Mouse (Mus musculus) MEL (cell line): ENCODE data around the gene Nrtn.

Source experiments
- EP300 ChIP-seq, 2 experiments: IDR thresholded peaks; 2 replicates each; pipeline ENCODE4 v1.6.1; 2011; ENCODE audit warnings: improper control_type of control experiment in 2 of 2, low read length in 2 of 2, low read depth in 1 of 2, mild to moderate bottlenecking in 1 of 2
- POLR2A ChIP-seq, 2 experiments: IDR thresholded peaks; 2 replicates each; pipeline ENCODE4 v1.6.1; 2011 to 2012; ENCODE audit warnings: low read length in 2 of 2, mild to moderate bottlenecking in 2 of 2, control low read depth in 1 of 2, improper control_type of control experiment in 1 of 2, low read depth in 1 of 2, moderate library complexity in 1 of 2; ENCODE audit not compliant: control insufficient read depth in 1 of 2, insufficient read depth in 1 of 2, poor library complexity in 1 of 2

DNA sequence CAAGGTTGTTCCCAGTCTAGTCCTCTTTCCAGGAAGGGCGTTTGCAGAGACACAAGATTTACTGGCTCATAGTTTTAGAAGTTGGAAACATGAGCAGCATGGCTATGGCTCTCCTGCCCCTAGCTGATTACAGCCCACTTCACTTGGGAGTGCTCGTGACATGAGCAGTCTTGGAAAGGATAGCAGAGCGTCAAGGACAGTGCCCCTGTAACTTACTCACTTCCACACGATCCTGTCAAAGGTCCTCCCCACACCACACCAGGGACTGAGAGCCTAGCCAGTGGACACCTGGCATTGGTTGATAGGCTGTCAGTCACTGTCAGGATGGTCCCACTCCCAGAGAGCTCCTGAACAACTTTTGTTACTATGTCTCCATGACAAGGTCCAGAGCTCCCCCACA lies 54.3 kb downstream of the Nrtn start:
- TF ChIP-seq POLR2A (IDR thresholded peaks at IDR 0.05; ENCODE audit: control insufficient read depth in 1 of 2, insufficient read depth in 1 of 2, low read depth in 1 of 2, low read length in 2 of 2, poor library complexity in 1 of 2) (no peak), EP300 (IDR thresholded peaks at IDR 0.05; ENCODE audit: low read depth in 1 of 2, low read length in 2 of 2) (no peak)
